Mouse (Mus musculus): Measurements from ENCODE around the gene Map3k9.

The Map3k9 gene

DNA sequence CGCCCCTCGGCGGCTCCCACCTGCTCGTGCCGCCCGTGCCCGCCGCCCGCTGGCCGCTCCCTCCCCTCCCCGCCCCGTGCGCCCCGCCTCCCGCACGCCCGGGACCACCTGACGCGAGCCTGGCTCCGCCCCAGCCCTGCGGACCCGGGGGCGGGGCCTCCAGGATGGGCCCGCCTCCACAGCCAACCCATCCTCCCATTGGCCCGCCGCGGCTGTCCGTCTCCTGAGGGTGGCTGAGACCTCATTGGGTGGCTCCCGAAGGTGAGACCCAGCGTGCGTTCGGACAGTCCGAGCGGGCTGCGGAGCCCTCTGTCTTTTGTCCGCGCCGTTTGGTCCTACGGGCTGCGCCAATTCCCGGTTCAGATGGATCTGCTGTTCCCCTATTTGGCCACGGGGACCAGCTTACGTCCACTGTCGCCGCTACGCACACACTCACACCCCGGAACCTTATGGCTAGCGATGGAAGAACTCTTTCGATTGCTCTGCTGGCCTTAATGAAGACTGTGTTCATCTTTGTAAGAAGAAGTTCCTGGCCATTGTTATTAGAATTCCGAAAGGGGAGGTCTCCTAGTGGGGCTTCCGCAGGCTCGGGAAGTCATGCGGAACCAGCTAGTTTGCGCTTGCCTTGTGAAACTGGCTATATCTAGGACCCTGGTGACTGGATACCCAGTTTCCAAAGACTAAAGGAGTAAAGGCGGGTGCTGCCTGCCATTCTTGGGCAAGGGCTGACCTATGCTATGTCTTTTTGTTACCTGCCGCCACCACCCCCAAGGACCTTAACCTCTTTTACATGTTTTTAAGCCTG, at the start of gene Map3k9:
Map3k9 (minus strand) TSS at position 71 of the 805 bp plus-strand sequence.
- in situ Hi-C loops (cut with MboI; ENCODE audit: low pct_unique_long_range_greater_than_20kb in 1 of 2, low sequenced_read_pairs in 2 of 2, unreplicated experiment in 1 of 2), result loop anchor here (5.0 to 10.0 kb wide), 2 partner anchors 157 to 159 kb away; no protein-coding TSS in a partner anchor

- in situ Hi-C loops (cut with MboI; ENCODE audit: low pct_unique_long_range_greater_than_20kb in 1 of 2, low sequenced_read_pairs in 2 of 2, unreplicated experiment in 1 of 2), result no loop called here
Measured at GRCm38 (mm10) chr12:81828355-81828754, 47.4 kb upstream of the Map3k9 start.

GRCm38 (mm10) chr12:81822778-81823480, 42.0 kb upstream of the Map3k9 start:
- in situ Hi-C loops (cut with MboI; ENCODE audit: low pct_unique_long_range_greater_than_20kb in 1 of 2, low sequenced_read_pairs in 2 of 2, unreplicated experiment in 1 of 2), result no loop called here

DNA sequence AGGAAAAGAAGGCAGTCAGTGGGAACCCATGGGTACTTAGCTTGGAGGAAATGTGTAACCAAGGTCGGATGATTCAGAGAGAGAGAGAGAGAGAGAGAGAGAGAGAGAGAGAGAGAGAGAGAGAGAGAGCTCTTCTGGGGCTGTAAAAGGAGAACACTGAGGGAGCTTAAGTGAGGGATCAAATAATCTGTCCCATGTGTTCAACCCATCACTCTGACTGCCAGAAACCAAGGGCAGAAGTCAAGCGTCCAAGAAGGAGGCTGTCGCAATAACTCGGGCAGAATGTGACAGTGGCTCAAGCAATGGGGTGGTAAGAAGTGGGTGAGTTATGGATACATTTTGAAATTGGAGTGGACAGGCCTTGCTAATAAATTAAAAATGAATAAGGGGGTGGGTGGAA, 41.2 kb upstream of the Map3k9 start:
- in situ Hi-C loops (cut with MboI; ENCODE audit: low pct_unique_long_range_greater_than_20kb in 1 of 2, low sequenced_read_pairs in 2 of 2, unreplicated experiment in 1 of 2), result no loop called here

DNA sequence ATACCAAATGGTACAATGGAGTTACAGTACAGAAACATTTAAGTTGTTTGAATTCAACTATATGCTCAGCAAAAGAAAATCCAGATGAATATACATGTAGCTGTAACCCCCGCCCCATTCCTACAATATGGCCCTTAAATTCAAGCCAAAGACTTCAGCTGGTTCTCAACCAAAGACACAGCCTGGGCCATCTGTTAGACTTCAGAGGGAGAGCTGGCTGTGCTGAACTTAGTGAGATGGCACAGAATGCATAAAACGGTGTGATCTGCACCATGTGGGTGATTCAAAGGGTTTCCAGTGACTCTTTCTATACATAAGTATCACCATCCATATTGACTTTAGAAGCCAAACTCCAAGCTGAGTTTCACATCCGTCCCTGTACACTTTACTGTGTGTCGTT, 39.7 kb upstream of the Map3k9 start:
- in situ Hi-C loops (cut with MboI; ENCODE audit: low pct_unique_long_range_greater_than_20kb in 1 of 2, low sequenced_read_pairs in 2 of 2, unreplicated experiment in 1 of 2), result no loop called here

- in situ Hi-C loops (cut with MboI; ENCODE audit: low pct_unique_long_range_greater_than_20kb in 1 of 2, low sequenced_read_pairs in 2 of 2, unreplicated experiment in 1 of 2), result no loop called here
Measured at GRCm38 (mm10) chr12:81817126-81817505, 36.1 kb upstream of the Map3k9 start.

DNA sequence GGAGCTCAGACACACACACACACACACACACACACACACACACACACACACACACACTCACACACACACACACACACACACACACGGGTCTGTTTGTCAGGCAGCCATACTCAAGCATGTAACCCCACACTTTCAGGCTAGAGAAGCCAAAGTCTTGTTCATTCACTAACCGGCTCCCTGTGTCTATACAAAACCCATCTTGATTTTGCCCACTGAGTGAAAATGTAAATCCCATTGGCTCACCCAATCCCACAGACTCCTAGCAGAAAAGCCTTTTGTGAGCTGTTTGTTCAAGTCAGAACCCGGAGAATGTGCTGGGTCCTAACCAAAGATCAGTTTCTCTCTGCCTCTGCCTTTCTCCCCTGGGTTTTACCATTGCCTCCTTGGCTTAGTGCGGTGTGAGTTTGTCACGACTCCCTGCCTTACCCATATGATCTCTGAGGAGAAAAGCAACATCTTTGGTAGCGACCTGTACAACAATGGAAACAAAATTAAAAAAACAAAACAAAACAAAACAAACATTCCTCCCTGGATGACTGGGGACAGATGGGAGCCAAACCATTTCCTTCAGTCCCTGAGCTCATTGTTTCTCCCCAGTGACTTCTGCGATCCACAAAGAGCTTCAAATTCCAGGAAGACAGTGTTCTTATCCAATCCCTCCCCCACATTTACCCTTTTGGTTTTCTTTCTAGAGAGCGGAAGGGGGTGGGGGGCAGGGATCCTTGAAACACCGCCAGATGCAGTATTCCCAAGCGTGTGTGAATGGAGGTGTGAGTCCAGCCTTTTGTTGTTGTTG, 35.6 kb upstream of the Map3k9 start:
- in situ Hi-C loops (cut with MboI; ENCODE audit: low pct_unique_long_range_greater_than_20kb in 1 of 2, low sequenced_read_pairs in 2 of 2, unreplicated experiment in 1 of 2), result no loop called here

GRCm38 (mm10) chr12:81814742-81815141, 33.8 kb upstream of the Map3k9 start:
- in situ Hi-C loops (cut with MboI; ENCODE audit: low pct_unique_long_range_greater_than_20kb in 1 of 2, low sequenced_read_pairs in 2 of 2, unreplicated experiment in 1 of 2), result no loop called here

- in situ Hi-C loops (cut with MboI; ENCODE audit: low pct_unique_long_range_greater_than_20kb in 1 of 2, low sequenced_read_pairs in 2 of 2, unreplicated experiment in 1 of 2), result no loop called here
Measured at GRCm38 (mm10) chr12:81810417-81810816, 29.4 kb upstream of the Map3k9 start.

GRCm38 (mm10) chr12:81808596-81808995, 27.6 kb upstream of the Map3k9 start:
- in situ Hi-C loops (cut with MboI; ENCODE audit: low pct_unique_long_range_greater_than_20kb in 1 of 2, low sequenced_read_pairs in 2 of 2, unreplicated experiment in 1 of 2), result no loop called here

GRCm38 (mm10) chr12:81807953-81808352, 27.0 kb upstream of the Map3k9 start:
- in situ Hi-C loops (cut with MboI; ENCODE audit: low pct_unique_long_range_greater_than_20kb in 1 of 2, low sequenced_read_pairs in 2 of 2, unreplicated experiment in 1 of 2), result no loop called here

DNA sequence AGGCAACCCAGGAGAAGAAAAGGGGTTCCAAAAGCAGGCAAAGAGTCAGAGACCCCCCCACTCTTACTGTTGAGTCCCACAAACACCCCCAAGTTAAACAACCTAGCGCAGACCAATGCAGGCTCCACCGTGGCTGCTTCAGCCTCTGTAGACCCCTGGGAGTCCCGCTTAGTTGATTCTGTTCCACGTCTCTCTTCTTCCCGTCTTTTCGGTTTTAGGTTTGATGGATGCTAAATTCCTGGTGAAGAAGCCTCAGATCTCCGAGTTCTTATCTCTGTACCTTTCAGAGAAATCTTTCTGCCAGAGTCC, 26.5 kb upstream of the Map3k9 start:
- in situ Hi-C loops (cut with MboI; ENCODE audit: low pct_unique_long_range_greater_than_20kb in 1 of 2, low sequenced_read_pairs in 2 of 2, unreplicated experiment in 1 of 2), result no loop called here

GRCm38 (mm10) chr12:81806759-81807528, 26.0 kb upstream of the Map3k9 start:
- in situ Hi-C loops (cut with MboI; ENCODE audit: low pct_unique_long_range_greater_than_20kb in 1 of 2, low sequenced_read_pairs in 2 of 2, unreplicated experiment in 1 of 2), result no loop called here

GRCm38 (mm10) chr12:81806114-81806513, 25.1 kb upstream of the Map3k9 start:
- in situ Hi-C loops (cut with MboI; ENCODE audit: low pct_unique_long_range_greater_than_20kb in 1 of 2, low sequenced_read_pairs in 2 of 2, unreplicated experiment in 1 of 2), result no loop called here

GRCm38 (mm10) chr12:81803803-81804202, 22.8 kb upstream of the Map3k9 start:
- in situ Hi-C loops (cut with MboI; ENCODE audit: low pct_unique_long_range_greater_than_20kb in 1 of 2, low sequenced_read_pairs in 2 of 2, unreplicated experiment in 1 of 2), result loop anchor here in 1 of 2 experiments (5.0 kb wide), 1 partner anchor 53 kb away; no protein-coding TSS in a partner anchor

DNA sequence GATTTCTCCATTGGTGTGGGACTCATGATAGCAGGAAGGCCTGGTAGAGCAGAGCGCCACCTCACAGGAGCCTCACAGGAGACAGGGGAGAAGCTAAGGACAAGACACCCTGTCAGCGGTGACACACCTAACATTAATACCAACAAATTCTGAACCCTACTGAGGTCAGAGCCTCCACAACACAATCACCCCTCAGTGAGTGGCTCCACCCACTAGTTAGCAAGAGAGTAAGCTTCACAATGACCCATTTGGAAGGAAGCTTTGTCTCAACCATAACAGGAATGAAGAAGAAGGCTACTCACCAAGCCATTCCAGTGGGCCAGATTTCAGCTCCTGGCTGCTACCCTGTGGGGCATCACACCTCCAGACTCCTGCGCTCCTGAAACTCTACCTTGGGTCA, 22.0 kb upstream of the Map3k9 start:
- in situ Hi-C loops (cut with MboI; ENCODE audit: low pct_unique_long_range_greater_than_20kb in 1 of 2, low sequenced_read_pairs in 2 of 2, unreplicated experiment in 1 of 2), result loop anchor here in 1 of 2 experiments (5.0 kb wide), 1 partner anchor 54 kb away; no protein-coding TSS in a partner anchor

GRCm38 (mm10) chr12:81801134-81801533, 20.2 kb upstream of the Map3k9 start:
- in situ Hi-C loops (cut with MboI; ENCODE audit: low pct_unique_long_range_greater_than_20kb in 1 of 2, low sequenced_read_pairs in 2 of 2, unreplicated experiment in 1 of 2), result loop anchor here in 1 of 2 experiments (5.0 kb wide), 1 partner anchor 56 kb away; no protein-coding TSS in a partner anchor

DNA sequence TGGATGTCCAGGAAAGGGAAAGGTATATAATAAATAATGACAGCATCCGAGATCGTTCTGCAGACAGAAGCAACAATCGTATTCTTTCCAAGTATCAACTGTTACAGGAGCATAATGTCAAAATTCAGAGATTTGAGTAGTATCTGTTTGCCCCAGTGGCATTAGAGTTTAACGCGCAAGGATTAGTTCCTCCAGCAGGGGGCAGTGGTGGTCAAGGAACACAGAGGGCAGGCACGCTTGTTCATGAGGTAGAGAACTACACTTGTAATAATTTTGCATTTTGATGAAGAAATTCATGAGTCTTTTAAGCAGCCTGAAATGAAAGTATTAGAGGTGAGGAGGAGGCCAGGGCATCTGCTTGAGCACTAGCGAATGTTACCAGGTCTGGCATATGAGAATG, 15.6 kb upstream of the Map3k9 start:
- in situ Hi-C loops (cut with MboI; ENCODE audit: low pct_unique_long_range_greater_than_20kb in 1 of 2, low sequenced_read_pairs in 2 of 2, unreplicated experiment in 1 of 2), result loop anchor here (10.0 kb wide), 1 partner anchor 118 kb away; no protein-coding TSS in a partner anchor
